Mouse (Mus musculus) forebrain, postnatal 0 days (tissue): ENCODE measurements around the gene Itih3. TPM values are rescaled to one million over a fixed set of nuclear protein-coding genes. Genes with fewer than 3 reads are reported as not detected.

ENCODE experiments used
- ATAC-seq: fragments of 200-750 bp; cut with Nextera tagmentation; 2 replicates; pipeline ENCODE4 v1.8.0; 2017; ENCODE audit warnings: mild to moderate bottlenecking, moderate library complexity
- DNase-seq: peaks from one replicate; pipeline ENCODE4 v3.0.0-alpha.2; 2015
- H3K27ac ChIP-seq: fragments of 300-500 bp; sonication (generic); 2 replicates; pipeline ENCODE4 v1.5.1; 2014; ENCODE audit warnings: low read depth, mild to moderate bottlenecking, antibody characterized with exemption, low read length, moderate library complexity, mixed read lengths
- H3K27me3 ChIP-seq: fragments of 300-500 bp; sonication (generic); 2 replicates; pipeline ENCODE4 v1.6.1; 2014; ENCODE audit warnings: mild to moderate bottlenecking, low read length, mixed read lengths; ENCODE audit not compliant: insufficient read depth
- H3K36me3 ChIP-seq: fragments of 300-500 bp; sonication (generic); 2 replicates; pipeline ENCODE4 v1.6.1; 2014; ENCODE audit warnings: mild to moderate bottlenecking, moderate library complexity; ENCODE audit not compliant: insufficient read depth
- H3K4me1 ChIP-seq: fragments of 300-500 bp; sonication (generic); 2 replicates; pipeline ENCODE4 v1.6.1; 2014; ENCODE audit warnings: antibody characterized with exemption; ENCODE audit not compliant: insufficient read depth
- H3K4me2 ChIP-seq: fragments of 300-500 bp; sonication (generic); 2 replicates; pipeline ENCODE4 v1.6.1; 2014; ENCODE audit warnings: low read depth, mild to moderate bottlenecking, moderate library complexity
- H3K4me3 ChIP-seq: fragments of 300-500 bp; sonication (generic); 2 replicates; pipeline ENCODE4 v1.5.1; 2014; ENCODE audit warnings: low read depth, low read length, mixed read lengths
- H3K9ac ChIP-seq: fragments of 300-500 bp; sonication (generic); 2 replicates; pipeline ENCODE4 v1.6.1; 2014; ENCODE audit warnings: mild to moderate bottlenecking
- H3K9me3 ChIP-seq: fragments of 300-500 bp; sonication (generic); 2 replicates; pipeline ENCODE4 v1.6.1; 2016; ENCODE audit warnings: low read length
- CTCF ChIP-seq: sonication (generic); IDR thresholded peaks from 2 replicates; pipeline ENCODE4 v1.5.1; 2016; ENCODE audit warnings: antibody characterized with exemption, control low read depth, low read depth
- WGBS: fragments of 180-500 bp; shearing (Covaris S2); extraction: QIAGEN DNeasy Blood & Tissue Kit; methylation state at CpG from one replicate; pipeline ENCODE4 v1.1.7; 2014; 5-methylcytosine and 5-hydroxymethylcytosine counted together
- polyA plus RNA-seq: library from polyadenylated mRNA; unstranded; fragments of >200 nt; fragmentation: Nextera tagmentation; extraction: Ambion mirVana; gene quantifications from 2 replicates; pipeline ENCODE4 v1.2.1, GENCODE M21; 2015
- total RNA-seq: library from RNA; depleted of rRNA; stranded (reverse); fragments of >200 nt; gene quantifications from 2 replicates; pipeline ENCODE4 v1.2.3, GENCODE M21; 2014

Gene Itih3
- total and polyA plus RNA-seq, 2 experiments from 2014 or later, result 4.8 to 5.9 TPM

- ATAC-seq, result no peak
- H3K4me2 ChIP-seq, result no peak overlapping the region
- no peaks in the 10 kb centered on the region for H3K36me3 ChIP-seq
- DNase-seq, result no peak
- H3K27me3 ChIP-seq, result no peaks in the 10 kb centered on the region
- no peak overlapping the region for H3K4me3 ChIP-seq
- no peaks in the 10 kb centered on the region for H3K9me3 ChIP-seq
- H3K4me1 ChIP-seq, result no peaks in the 10 kb centered on the region
- 94% methylated on average over 5 of the region's 5 CpGs for WGBS
- no peak overlapping the region for H3K27ac ChIP-seq
- no peak overlapping the region for H3K9ac ChIP-seq
- TF ChIP-seq CTCF, result no peak
These were observed 20.9 kb downstream of the Itih3 start for GRCm38 (mm10) chr14:30902628-30903027.

GRCm38 (mm10) chr14:30899972-30900371 lies 23.6 kb downstream of the Itih3 start:
- DNase-seq, result no peak
- H3K27ac ChIP-seq, result no peak overlapping the region
- WGBS, result 6% methylated on average over 3 of the region's 3 CpGs

GRCm38 (mm10) chr14:30888271-30888732 lies 35.3 kb downstream of the Itih3 start:
- ATAC-seq (peak; percentile 32; the same call in 1 of the 2 replicates), DNase-seq (peak; percentile 8)
- Histone ChIP-seq H3K27ac (no peak overlapping the region), H3K4me3 (no peak overlapping the region), H3K27me3 (no peaks in the 10 kb centered on the region), H3K36me3 (no peaks in the 10 kb centered on the region), H3K4me2 (no peak overlapping the region), H3K9ac (no peak overlapping the region), H3K4me1 (no peaks in the 10 kb centered on the region), H3K9me3 (no peaks in the 10 kb centered on the region)
- TF ChIP-seq CTCF, result peak; percentile 29; the same call in 1 of the 2 replicates
- 21% methylated on average over 9 of the region's 9 CpGs for WGBS

More at GRCm38 (mm10) chr14:30899972-30900371, 23.6 kb downstream of the Itih3 start:
- no peak overlapping the region for H3K4me3 ChIP-seq
- no peak for TF ChIP-seq CTCF
- no peak overlapping the region for H3K9ac ChIP-seq
- no peak overlapping the region for H3K4me2 ChIP-seq
- no peaks in the 10 kb centered on the region for H3K9me3 ChIP-seq
- no peaks in the 10 kb centered on the region for H3K36me3 ChIP-seq
- H3K27me3 ChIP-seq, result no peaks in the 10 kb centered on the region
- no peak for ATAC-seq
- no peaks in the 10 kb centered on the region for H3K4me1 ChIP-seq

- Histone ChIP-seq H3K27ac (no peak within 1 kb of the TSS), H3K27me3 (no peaks in the 10 kb centered on the region), H3K4me2 (no peak within 1 kb of the TSS), H3K36me3 (no peaks in the 10 kb centered on the region), H3K9ac (no peak within 1 kb of the TSS), H3K4me3 (no peak within 1 kb of the TSS), H3K9me3 (no peaks in the 10 kb centered on the region), H3K4me1 (no peaks in the 10 kb centered on the region)
- no peak for ATAC-seq
- no peak for TF ChIP-seq CTCF
- WGBS, result 91% methylated on average over 3 of the region's 3 CpGs
- no peak for DNase-seq
These were observed 37.4 kb downstream of the Itih3 start, which contains the start of gene Itih4 for GRCm38 (mm10) chr14:30886204-30886603. Gene Itih4 (plus strand): TSS chr14:30886476.

- no peak overlapping the region for H3K4me2 ChIP-seq
- ATAC-seq, result no peak
- H3K9me3 ChIP-seq, result no peaks in the 10 kb centered on the region
- H3K27me3 ChIP-seq, result no peaks in the 10 kb centered on the region
- no peak overlapping the region for H3K27ac ChIP-seq
- no peak overlapping the region for H3K4me3 ChIP-seq
- no peak for TF ChIP-seq CTCF
- 23% methylated on average over 3 of the region's 3 CpGs for WGBS
- no peaks in the 10 kb centered on the region for H3K36me3 ChIP-seq
- DNase-seq, result no peak
- no peak overlapping the region for H3K9ac ChIP-seq
- H3K4me1 ChIP-seq, result no peaks in the 10 kb centered on the region
These were observed 38.3 kb downstream of the Itih3 start for GRCm38 (mm10) chr14:30885298-30885697.

- Histone ChIP-seq H3K9ac (no peak overlapping the region), H3K36me3 (peaks cover 4% of the 10 kb centered on the region; the same call in 1 of the 2 replicates), H3K27ac (no peak overlapping the region), H3K4me1 (no peaks in the 10 kb centered on the region), H3K9me3 (no peaks in the 10 kb centered on the region), H3K4me3 (no peak overlapping the region), H3K27me3 (no peaks in the 10 kb centered on the region), H3K4me2 (no peak overlapping the region)
- DNase-seq (no peak), ATAC-seq (no peak)
- WGBS, result 91% methylated on average over 3 of the region's 3 CpGs
- TF ChIP-seq CTCF, result no peak
These were observed 41.8 kb downstream of the Itih3 start for GRCm38 (mm10) chr14:30881718-30882108.

GRCm38 (mm10) chr14:30880811-30881717 lies 42.5 kb downstream of the Itih3 start:
- ATAC-seq (no peak), DNase-seq (peak; percentile 30)
- H3K4me1 ChIP-seq, result no peaks in the 10 kb centered on the region
- WGBS, result 85% methylated on average over 17 of the region's 17 CpGs
- no peak overlapping the region for H3K4me2 ChIP-seq
- no peaks in the 10 kb centered on the region for H3K9me3 ChIP-seq
- TF ChIP-seq CTCF, result peak; percentile 58
- no peaks in the 10 kb centered on the region for H3K27me3 ChIP-seq
- H3K9ac ChIP-seq, result no peak overlapping the region
- no peak overlapping the region for H3K4me3 ChIP-seq
- H3K27ac ChIP-seq, result no peak overlapping the region
- peaks cover 6% of the 10 kb centered on the region for H3K36me3 ChIP-seq
